Mouse (Mus musculus): ENCODE measurements around the gene Dnajc19. TPM values are rescaled to one million over a fixed set of nuclear protein-coding genes. Genes with fewer than 3 reads are reported as not detected.
A peak's percentile ranks its signal among the peaks of the same experiment; 100 is the strongest.

Gene Dnajc19
- total and polyA plus RNA-seq, 2 experiments from 2014 or later: 216 to 223 TPM

DNA sequence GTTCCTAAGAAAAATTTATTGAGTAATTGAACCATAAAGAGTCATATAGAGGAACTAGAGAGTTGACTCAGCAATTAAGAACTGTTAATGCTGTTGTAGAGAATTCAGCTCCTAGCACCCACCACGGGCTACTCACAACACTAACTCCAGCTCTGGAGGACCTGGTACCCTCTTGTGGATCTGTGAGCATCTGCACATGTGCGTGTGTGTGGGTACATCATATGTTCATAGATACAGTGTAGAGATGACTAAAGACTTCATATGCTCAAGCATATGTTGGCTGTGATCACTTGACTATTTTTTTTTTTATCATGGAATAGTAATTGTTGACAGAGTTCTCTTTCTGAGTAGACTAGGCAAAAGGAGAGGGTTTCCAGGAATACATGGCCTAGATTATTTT is 18.8 kb downstream of the Dnajc19 start:
- TF ChIP-seq CTCF (IDR thresholded peaks at IDR 0.05; ENCODE audit: low read depth): no peak
- TF ChIP-seq EP300 (IDR thresholded peaks at IDR 0.05; ENCODE audit: low read depth): no peak
- Histone ChIP-seq H3K27ac (ENCODE audit: low read depth) (no peak overlapping the region), H3K36me3 (replicated peaks; ENCODE audit: control insufficient read depth, insufficient read depth, low read length) (peaks cover 43% of the 10 kb centered on the region), H3K4me1 (ENCODE audit: control insufficient read depth, insufficient read depth) (no peaks in the 10 kb centered on the region), H3K4me2 (ENCODE audit: low read depth, low read length) (no peak overlapping the region), H3K9ac (replicated peaks; ENCODE audit: low read depth, low read length) (no peak overlapping the region), H3K9me3 (replicated peaks; ENCODE audit: control insufficient read depth, low read length) (no peaks in the 10 kb centered on the region), H3K27me3 (ENCODE audit: control insufficient read depth, insufficient read depth, low read length) (no peaks in the 10 kb centered on the region), H3K4me3 (ENCODE audit: low read depth, low read length) (no peak overlapping the region)
- WGBS: 87% methylated on average over 2 of the region's 2 CpGs
- DNase-seq (ENCODE audit: low spot score): no peak
- no peak for ATAC-seq (ENCODE audit: insufficient read depth, low read depth)

DNA sequence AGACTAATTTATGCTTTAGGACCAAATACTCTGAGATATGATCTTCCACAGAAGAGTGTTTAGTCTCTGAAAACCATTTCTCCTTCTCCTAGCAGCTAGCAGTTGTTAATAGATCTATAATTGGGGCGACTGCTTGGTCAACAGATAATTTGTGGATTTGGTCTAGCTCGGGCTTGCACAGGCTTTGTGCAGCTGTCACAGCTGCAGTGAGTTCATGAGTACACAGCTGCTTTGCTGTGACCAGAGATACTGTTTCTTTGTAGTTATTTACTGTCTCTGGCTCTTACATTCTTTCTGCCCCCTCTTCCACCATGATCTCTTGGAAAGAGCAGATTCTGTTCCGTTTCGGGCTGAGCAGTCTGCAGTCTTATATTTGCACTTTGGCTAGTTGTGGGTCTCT is 39.1 kb downstream of the Dnajc19 start:
- ATAC-seq (ENCODE audit: insufficient read depth, low read depth): no peak
- no peaks in the 10 kb centered on the region for H3K9me3 ChIP-seq (replicated peaks; ENCODE audit: control insufficient read depth, low read length)
- H3K36me3 ChIP-seq (replicated peaks; ENCODE audit: control insufficient read depth, insufficient read depth, low read length): peaks cover 25% of the 10 kb centered on the region
- no peak overlapping the region for H3K4me2 ChIP-seq (ENCODE audit: low read depth, low read length)
- H3K27me3 ChIP-seq (ENCODE audit: control insufficient read depth, insufficient read depth, low read length): no peaks in the 10 kb centered on the region
- H3K4me3 ChIP-seq (ENCODE audit: low read depth, low read length): no peak overlapping the region
- no peak for DNase-seq (ENCODE audit: low spot score)
- peaks cover 25% of the 10 kb centered on the region for H3K4me1 ChIP-seq (ENCODE audit: control insufficient read depth, insufficient read depth)
- 88% methylated on average over 4 of the region's 4 CpGs for WGBS
- no peak for TF ChIP-seq EP300 (IDR thresholded peaks at IDR 0.05; ENCODE audit: low read depth)
- TF ChIP-seq CTCF (IDR thresholded peaks at IDR 0.05; ENCODE audit: low read depth): no peak
- H3K27ac ChIP-seq (ENCODE audit: low read depth): no peak overlapping the region
- no peak overlapping the region for H3K9ac ChIP-seq (replicated peaks; ENCODE audit: low read depth, low read length)

DNA sequence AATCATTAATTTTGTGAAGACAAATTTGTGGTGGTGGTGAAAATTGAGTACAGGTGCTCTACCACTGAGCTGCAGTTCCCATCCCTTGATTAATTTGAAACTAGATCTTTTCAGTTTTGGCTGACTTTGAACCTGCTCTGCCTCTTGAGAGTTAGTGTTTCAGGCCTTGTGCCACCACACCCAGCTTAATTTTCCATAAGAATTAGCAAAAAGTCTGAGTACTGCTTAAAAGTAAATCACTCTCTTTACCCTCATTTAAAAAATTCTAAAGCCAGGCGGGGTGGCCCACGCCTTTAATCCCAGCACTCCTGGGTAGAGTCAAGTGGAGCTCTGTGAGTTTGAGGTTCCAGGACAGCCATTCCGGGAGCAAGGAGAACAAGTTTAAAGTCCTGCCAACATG is 45.4 kb downstream of the Dnajc19 start:
- no peaks in the 10 kb centered on the region for H3K36me3 ChIP-seq (replicated peaks; ENCODE audit: control insufficient read depth, insufficient read depth, low read length)
- H3K27me3 ChIP-seq (ENCODE audit: control insufficient read depth, insufficient read depth, low read length): no peaks in the 10 kb centered on the region
- H3K27ac ChIP-seq (ENCODE audit: low read depth): no peak overlapping the region
- 88% methylated on average over 3 of the region's 3 CpGs for WGBS
- no peak overlapping the region for H3K4me3 ChIP-seq (ENCODE audit: low read depth, low read length)
- no peak for TF ChIP-seq CTCF (IDR thresholded peaks at IDR 0.05; ENCODE audit: low read depth)
- no peak for TF ChIP-seq EP300 (IDR thresholded peaks at IDR 0.05; ENCODE audit: low read depth)
- DNase-seq (ENCODE audit: low spot score) (no peak), ATAC-seq (ENCODE audit: insufficient read depth, low read depth) (no peak)
- H3K9me3 ChIP-seq (replicated peaks; ENCODE audit: control insufficient read depth, low read length): no peaks in the 10 kb centered on the region
- peaks cover 38% of the 10 kb centered on the region for H3K4me1 ChIP-seq (ENCODE audit: control insufficient read depth, insufficient read depth)
- no peak overlapping the region for H3K4me2 ChIP-seq (ENCODE audit: low read depth, low read length)
- H3K9ac ChIP-seq (replicated peaks; ENCODE audit: low read depth, low read length): no peak overlapping the region

DNA sequence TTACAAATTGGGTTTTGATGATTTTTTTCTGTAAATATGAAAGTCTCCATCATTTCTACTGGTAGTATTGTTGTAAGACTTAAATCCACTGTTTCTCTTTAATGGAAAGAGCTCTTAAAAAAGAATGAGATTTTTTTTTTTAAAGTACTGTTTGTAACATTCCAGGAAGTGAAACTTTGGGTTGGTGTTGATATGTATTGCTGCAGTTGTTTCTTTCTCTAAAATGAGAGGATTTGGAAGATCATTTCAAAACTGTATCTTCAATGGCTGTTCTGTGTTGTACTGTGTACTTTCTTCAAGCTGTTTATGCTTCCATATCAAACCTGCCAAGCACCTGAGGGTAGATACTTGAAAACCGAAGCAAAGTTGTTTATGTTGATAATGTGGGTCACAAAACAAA is 46.3 kb downstream of the Dnajc19 start:
- Histone ChIP-seq H3K36me3 (replicated peaks; ENCODE audit: control insufficient read depth, insufficient read depth, low read length) (no peaks in the 10 kb centered on the region), H3K27ac (ENCODE audit: low read depth) (no peak overlapping the region; the same call in 1 of the 2 replicates), H3K9me3 (replicated peaks; ENCODE audit: control insufficient read depth, low read length) (no peaks in the 10 kb centered on the region), H3K27me3 (ENCODE audit: control insufficient read depth, insufficient read depth, low read length) (no peaks in the 10 kb centered on the region), H3K9ac (replicated peaks; ENCODE audit: low read depth, low read length) (no peak overlapping the region), H3K4me2 (ENCODE audit: low read depth, low read length) (no peak overlapping the region), H3K4me3 (ENCODE audit: low read depth, low read length) (no peak overlapping the region), H3K4me1 (ENCODE audit: control insufficient read depth, insufficient read depth) (peaks cover 34% of the 10 kb centered on the region)
- ATAC-seq (ENCODE audit: insufficient read depth, low read depth) (no peak), DNase-seq (ENCODE audit: low spot score) (no peak)
- no peak for TF ChIP-seq EP300 (IDR thresholded peaks at IDR 0.05; ENCODE audit: low read depth)
- TF ChIP-seq CTCF (IDR thresholded peaks at IDR 0.05; ENCODE audit: low read depth): no peak
- WGBS: 52% methylated on average over 1 of the region's 1 CpGs

DNA sequence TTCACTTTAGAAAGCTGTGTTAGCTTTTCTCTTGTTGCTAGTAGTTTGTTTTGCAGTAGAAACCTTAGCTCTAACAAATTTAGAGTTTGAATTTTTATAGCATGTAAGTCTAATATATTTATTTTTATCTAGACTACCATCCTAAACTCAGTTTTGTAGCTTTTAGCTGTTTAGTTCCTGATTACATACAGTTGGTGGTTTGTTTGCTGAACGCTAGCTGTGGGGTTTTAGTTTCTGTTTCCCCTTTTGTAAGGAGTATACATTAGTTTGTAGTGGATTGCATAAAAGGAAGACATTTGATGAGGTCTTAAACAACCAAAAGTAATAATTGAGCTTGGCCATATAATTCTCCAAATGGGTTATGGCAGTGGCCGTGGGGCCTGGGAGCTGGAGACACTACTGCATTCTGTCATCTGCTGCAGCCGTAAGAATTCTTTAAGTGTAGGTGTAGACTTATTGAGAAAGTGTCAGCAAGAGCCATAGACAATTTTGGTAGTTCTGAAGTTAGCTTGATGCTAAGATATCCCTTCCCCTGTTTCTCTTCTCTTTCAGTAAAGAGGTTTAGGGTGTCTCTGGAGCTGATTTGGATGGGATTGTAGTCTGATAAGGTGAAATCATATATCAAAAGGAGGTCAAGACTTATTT is 47.3 kb downstream of the Dnajc19 start:
- H3K9ac ChIP-seq (replicated peaks; ENCODE audit: low read depth, low read length): no peak overlapping the region
- DNase-seq (ENCODE audit: low spot score): no peak
- H3K4me3 ChIP-seq (ENCODE audit: low read depth, low read length): no peak overlapping the region
- TF ChIP-seq CTCF (IDR thresholded peaks at IDR 0.05; ENCODE audit: low read depth) (no peak), EP300 (IDR thresholded peaks at IDR 0.05; ENCODE audit: low read depth) (no peak)
- 0 out of 2 replicates have a peak overlapping the region, but pooled peaks have one; percentile 2 for H3K27ac ChIP-seq (ENCODE audit: low read depth)
- no peaks in the 10 kb centered on the region for H3K36me3 ChIP-seq (replicated peaks; ENCODE audit: control insufficient read depth, insufficient read depth, low read length)
- H3K27me3 ChIP-seq (ENCODE audit: control insufficient read depth, insufficient read depth, low read length): no peaks in the 10 kb centered on the region
- H3K9me3 ChIP-seq (replicated peaks; ENCODE audit: control insufficient read depth, low read length): no peaks in the 10 kb centered on the region
- ATAC-seq (ENCODE audit: insufficient read depth, low read depth): no peak
- no peak overlapping the region for H3K4me2 ChIP-seq (ENCODE audit: low read depth, low read length)
- peaks cover 28% of the 10 kb centered on the region for H3K4me1 ChIP-seq (ENCODE audit: control insufficient read depth, insufficient read depth)
- WGBS: 53% methylated on average over 3 of the region's 3 CpGs

DNA sequence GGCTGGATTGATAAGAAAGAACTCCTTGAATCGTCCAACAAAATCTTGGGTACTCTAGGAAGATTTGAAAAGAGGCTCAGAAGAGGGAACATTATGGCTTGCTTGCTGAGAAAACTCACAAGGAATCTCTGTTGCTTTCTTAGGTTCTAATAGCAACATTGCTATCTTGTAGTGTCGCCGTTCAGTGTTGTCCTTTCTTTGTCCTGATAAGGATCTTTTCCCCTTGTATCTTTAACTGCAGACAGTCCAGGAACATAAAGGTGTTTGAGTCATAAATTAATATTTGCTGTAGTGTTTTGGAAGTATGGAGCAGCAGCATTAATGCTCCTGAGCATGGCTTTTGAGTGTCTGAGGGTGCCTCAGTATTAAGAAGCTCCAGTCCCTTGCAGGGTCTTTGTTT is 50.5 kb downstream of the Dnajc19 start:
- Histone ChIP-seq H3K9me3 (replicated peaks; ENCODE audit: control insufficient read depth, low read length) (no peaks in the 10 kb centered on the region), H3K4me3 (ENCODE audit: low read depth, low read length) (no peak overlapping the region), H3K9ac (replicated peaks; ENCODE audit: low read depth, low read length) (no peak overlapping the region), H3K27ac (ENCODE audit: low read depth) (no peak overlapping the region), H3K4me2 (ENCODE audit: low read depth, low read length) (no peak overlapping the region), H3K36me3 (replicated peaks; ENCODE audit: control insufficient read depth, insufficient read depth, low read length) (no peaks in the 10 kb centered on the region), H3K27me3 (ENCODE audit: control insufficient read depth, insufficient read depth, low read length) (no peaks in the 10 kb centered on the region), H3K4me1 (ENCODE audit: control insufficient read depth, insufficient read depth) (peaks cover 15% of the 10 kb centered on the region)
- TF ChIP-seq EP300 (IDR thresholded peaks at IDR 0.05; ENCODE audit: low read depth) (no peak), CTCF (IDR thresholded peaks at IDR 0.05; ENCODE audit: low read depth) (no peak)
- WGBS: 41% methylated on average over 3 of the region's 3 CpGs
- DNase-seq (ENCODE audit: low spot score) (no peak), ATAC-seq (ENCODE audit: insufficient read depth, low read depth) (no peak)
